Mouse (Mus musculus) brown adipose tissue, adult 24 weeks (tissue): ENCODE measurements around the gene Rnf187. TPM values are rescaled to one million over a fixed set of nuclear protein-coding genes. Genes with fewer than 3 reads are reported as not detected.

Source experiments
- H3K27ac ChIP-seq: fragments of 200-500 bp; replicated peaks from 2 replicates; pipeline ENCODE4 v1.5.1; 2012; ENCODE audit warnings: low read depth, mild to moderate bottlenecking, low read length
- H3K4me1 ChIP-seq: fragments of 200-500 bp; 2 replicates; pipeline ENCODE4 v1.6.1; 2012; ENCODE audit warnings: low read length, mixed read lengths; ENCODE audit not compliant: control insufficient read depth, insufficient read depth, insufficient read length
- H3K4me3 ChIP-seq: fragments of 200-500 bp; 2 replicates; pipeline ENCODE4 v1.5.1; 2012; ENCODE audit warnings: low read depth, mild to moderate bottlenecking, low read length, moderate library complexity; ENCODE audit not compliant: insufficient read depth
- polyA plus RNA-seq: library from polyadenylated mRNA; stranded (reverse); fragments of >200 nt; gene quantifications from 2 replicates; pipeline ENCODE4 v1.2.4, GENCODE M21; 2012; ENCODE audit not compliant: missing spikeins, insufficient read depth, insufficient read length

The Rnf187 gene
- 76.4 and 79.9 TPM in 2 replicates for polyA plus RNA-seq

GRCm38 (mm10) chr11:58938322-58939087 is at the start of gene Rnf187:
Gene Rnf187 (minus strand): TSS chr11:58938916.
- H3K27ac ChIP-seq: peak within 1 kb of the TSS; percentile 64
- peaks cover 9% of the 10 kb centered on the region; the same call in 1 of the 2 replicates for H3K4me1 ChIP-seq
- H3K4me3 ChIP-seq: peak within 1 kb of the TSS; percentile 76

DNA sequence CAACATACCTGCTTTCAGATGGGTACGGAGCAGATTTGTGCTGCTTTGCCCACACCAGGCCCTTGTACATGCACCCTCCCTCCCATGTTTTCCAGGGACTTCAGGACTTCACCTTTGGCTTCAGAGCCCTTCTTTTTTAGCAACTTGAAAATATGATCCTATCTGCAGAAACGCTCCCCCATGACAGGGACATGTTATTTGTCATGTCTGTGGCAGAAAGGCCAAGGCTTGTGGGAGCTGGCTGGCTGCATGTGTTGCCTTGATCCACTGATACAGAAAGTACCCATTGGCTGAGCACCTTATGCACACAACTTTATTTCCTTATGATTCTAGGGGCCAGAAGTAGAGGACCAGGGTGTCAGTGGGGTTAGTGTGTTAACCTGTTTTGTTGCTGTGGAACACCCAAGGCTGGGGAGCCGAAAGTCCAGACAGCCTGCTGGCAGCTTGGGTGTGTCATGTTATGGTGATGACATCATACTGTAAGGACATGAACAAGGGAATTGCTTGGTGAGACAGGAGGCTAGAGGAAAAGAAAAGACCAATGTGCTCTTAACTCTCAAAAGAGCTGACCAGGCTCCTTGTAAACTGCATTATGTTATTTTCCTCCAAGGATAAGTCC is 46.7 kb upstream of the Rnf187 start:
- H3K27ac ChIP-seq: no peak overlapping the region
- peaks cover 4% of the 10 kb centered on the region for H3K4me1 ChIP-seq
- H3K4me3 ChIP-seq: no peak overlapping the region

DNA sequence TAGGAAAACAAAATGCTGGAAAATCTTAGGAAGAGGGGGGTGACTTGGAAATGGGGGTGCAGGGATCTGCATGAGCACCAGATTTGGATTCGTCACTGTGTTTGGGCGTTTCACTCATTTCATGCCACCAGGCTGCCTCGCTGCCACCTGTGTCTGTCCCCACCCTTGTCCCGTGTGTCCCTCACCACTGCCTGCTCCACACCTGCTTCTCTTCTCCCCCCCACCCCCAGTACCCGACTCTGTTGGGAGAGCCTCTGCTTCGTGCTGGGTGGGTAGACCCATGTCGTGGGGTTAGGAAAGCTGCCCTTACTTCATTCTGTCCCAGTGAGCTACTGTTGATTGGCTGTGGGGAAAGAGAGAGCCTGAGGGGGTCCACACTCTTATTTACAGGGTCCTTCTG is 45.9 kb upstream of the Rnf187 start:
- Histone ChIP-seq H3K4me1 (peaks cover 7% of the 10 kb centered on the region), H3K4me3 (no peak overlapping the region), H3K27ac (no peak overlapping the region)

DNA sequence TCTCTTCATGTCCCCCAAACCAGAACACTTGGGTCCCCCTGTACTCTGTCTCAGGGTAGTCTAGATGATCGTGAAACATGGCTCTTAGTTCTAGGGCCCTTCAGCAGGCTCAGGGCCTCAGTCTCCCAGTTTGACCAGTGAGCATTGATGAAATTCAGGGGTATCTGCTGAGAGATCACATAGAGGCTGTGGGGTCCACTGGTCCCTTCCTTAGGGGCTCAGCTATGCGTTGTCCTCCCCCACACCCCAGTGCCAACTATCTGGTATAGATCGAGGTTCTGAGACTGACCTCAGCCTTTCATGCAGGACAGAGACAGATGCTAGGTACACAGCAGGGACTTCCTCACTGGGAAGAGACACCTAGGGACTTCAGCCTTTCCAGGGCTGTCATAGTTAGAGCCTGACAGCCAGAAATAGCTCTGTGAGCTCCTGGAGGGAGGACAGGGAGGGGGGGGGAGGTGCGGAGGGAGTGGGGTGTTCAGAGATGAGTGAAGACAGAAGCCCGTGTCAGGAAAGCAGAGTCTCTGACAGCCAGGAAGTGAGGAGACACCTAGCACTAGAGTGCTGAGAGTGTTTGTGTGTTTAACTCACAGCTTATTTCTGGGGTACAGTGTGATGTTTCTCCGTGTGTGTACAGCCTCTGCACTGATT is 45.1 kb upstream of the Rnf187 start:
- Histone ChIP-seq H3K27ac (no peak overlapping the region), H3K4me3 (no peak overlapping the region), H3K4me1 (peaks cover 11% of the 10 kb centered on the region)

DNA sequence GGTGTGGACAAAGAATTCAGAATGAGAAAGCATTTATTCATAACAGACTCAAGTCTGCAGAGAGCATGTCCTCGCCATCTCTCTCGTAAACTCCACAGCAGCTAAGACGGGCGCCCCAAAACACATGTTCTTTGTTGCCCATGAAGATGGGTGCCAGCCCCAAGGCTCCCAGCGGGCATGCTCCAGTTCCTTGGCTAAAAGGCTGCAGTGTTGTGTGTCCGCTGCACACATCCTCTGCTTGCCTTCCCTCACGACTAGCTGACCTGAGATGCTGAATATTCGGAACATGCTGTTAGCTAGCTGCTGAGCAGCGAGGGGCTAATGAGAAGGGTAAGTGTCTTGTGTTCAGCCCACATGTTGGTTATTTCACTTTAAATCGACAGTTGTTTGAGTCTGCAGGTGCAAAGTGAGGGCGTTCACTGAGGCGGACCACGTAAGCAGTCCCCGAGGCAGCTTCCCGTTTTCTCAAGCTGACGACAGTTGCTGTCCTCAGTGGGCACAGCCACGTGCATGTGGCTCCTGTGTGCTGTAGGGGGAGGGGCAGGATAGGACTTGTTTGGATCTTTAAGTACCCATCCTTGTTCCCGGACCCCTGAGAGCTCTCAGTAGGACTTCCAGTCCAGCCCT is 43.9 kb upstream of the Rnf187 start:
- H3K4me1 ChIP-seq: peaks cover 11% of the 10 kb centered on the region
- H3K4me3 ChIP-seq: no peak overlapping the region
- no peak overlapping the region for H3K27ac ChIP-seq

GRCm38 (mm10) chr11:58981541-58982447 is 43.1 kb upstream of the Rnf187 start:
- H3K4me3 ChIP-seq: no peak overlapping the region
- H3K4me1 ChIP-seq: peaks cover 11% of the 10 kb centered on the region
- no peak overlapping the region for H3K27ac ChIP-seq

- peaks cover 14% of the 10 kb centered on the region for H3K4me1 ChIP-seq
- H3K27ac ChIP-seq: no peak overlapping the region
- H3K4me3 ChIP-seq: no peak overlapping the region
These were observed 41.8 kb upstream of the Rnf187 start for GRCm38 (mm10) chr11:58980381-58980990.

DNA sequence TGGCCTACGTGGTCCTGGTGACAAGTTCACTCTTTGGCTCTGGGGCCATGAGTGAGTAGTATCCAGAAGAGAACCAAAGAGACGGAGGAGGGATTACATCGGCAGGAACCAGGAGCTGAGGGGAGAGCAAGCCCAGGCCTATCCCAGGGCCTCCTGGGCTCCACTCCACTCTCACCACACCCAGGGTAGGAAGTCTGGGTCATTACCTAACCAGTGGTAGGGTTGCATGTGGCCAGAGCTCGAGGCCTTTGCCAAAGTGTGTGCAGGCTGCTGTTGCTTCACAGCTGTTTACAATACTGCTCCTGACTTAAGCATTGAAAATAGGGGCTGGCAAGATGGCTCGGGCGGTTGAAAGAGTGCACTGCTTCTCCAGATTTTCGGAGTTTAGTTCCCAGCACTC is 40.9 kb upstream of the Rnf187 start:
- H3K4me3 ChIP-seq: peak overlapping the region; percentile 86
- peaks cover 14% of the 10 kb centered on the region for H3K4me1 ChIP-seq
- 0 out of 2 replicates have a peak overlapping the region, but pooled peaks have one; percentile 6 for H3K27ac ChIP-seq

GRCm38 (mm10) chr11:58979183-58979582 is 40.5 kb upstream of the Rnf187 start:
- Histone ChIP-seq H3K27ac (0 out of 2 replicates have a peak overlapping the region, but pooled peaks have one; percentile 6), H3K4me1 (peaks cover 14% of the 10 kb centered on the region), H3K4me3 (peak overlapping the region; percentile 86)

DNA sequence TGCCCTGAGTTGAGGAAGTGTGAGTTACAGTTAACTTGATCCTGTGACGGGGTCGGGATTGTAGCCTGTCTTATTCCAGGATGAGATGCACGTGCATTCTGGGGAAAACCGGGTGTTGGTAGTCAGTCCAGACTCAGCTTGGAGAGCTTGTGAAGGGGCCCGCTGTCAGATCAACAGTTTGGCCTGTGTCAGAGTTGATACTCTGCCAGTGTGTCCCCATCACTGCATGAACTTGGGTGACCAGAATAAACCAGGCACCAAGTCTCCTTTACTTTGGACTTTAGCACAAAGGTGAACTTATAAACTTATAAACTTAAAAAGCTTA is 40.0 kb upstream of the Rnf187 start:
- H3K27ac ChIP-seq: peak overlapping the region; percentile 70
- peaks cover 14% of the 10 kb centered on the region for H3K4me1 ChIP-seq
- peak overlapping the region; percentile 86 for H3K4me3 ChIP-seq

- Histone ChIP-seq H3K27ac (peak within 1 kb of the TSS; percentile 70), H3K4me3 (peak within 1 kb of the TSS; percentile 86), H3K4me1 (peaks cover 14% of the 10 kb centered on the region)
These were observed 39.5 kb upstream of the Rnf187 start, which contains the start of gene Trim11 for GRCm38 (mm10) chr11:58978027-58978705. Gene Trim11 (plus strand): TSS chr11:58978093.

- Histone ChIP-seq H3K4me1 (peaks cover 14% of the 10 kb centered on the region), H3K4me3 (peak overlapping the region; percentile 86), H3K27ac (peak overlapping the region; percentile 37)
These were observed 38.9 kb upstream of the Rnf187 start for GRCm38 (mm10) chr11:58977607-58978026.

DNA sequence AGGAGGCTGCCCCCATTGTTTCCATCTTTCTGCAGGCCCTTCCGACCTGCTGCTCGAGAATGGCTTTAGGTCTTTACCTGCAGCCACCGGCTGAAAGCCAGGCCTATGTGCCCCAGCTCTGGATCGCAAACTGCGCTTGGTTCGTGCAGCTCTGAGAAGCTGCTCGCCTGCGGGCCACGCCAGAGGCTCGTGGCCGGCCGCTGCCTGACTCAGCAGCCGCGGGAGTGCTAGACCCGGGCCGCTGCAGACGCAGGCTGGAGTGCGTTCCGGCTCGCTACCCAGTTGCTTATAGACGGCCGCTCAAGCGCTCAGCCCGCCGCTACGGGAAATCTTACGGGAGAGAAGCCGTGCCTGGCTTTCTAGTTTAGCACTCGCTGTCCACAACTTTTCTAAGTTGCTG is 38.4 kb upstream of the Rnf187 start:
- no peak overlapping the region for H3K27ac ChIP-seq
- peak overlapping the region; percentile 86 for H3K4me3 ChIP-seq
- peaks cover 14% of the 10 kb centered on the region for H3K4me1 ChIP-seq
